Mouse (Mus musculus): ENCODE measurements around the gene Focad.

DNA sequence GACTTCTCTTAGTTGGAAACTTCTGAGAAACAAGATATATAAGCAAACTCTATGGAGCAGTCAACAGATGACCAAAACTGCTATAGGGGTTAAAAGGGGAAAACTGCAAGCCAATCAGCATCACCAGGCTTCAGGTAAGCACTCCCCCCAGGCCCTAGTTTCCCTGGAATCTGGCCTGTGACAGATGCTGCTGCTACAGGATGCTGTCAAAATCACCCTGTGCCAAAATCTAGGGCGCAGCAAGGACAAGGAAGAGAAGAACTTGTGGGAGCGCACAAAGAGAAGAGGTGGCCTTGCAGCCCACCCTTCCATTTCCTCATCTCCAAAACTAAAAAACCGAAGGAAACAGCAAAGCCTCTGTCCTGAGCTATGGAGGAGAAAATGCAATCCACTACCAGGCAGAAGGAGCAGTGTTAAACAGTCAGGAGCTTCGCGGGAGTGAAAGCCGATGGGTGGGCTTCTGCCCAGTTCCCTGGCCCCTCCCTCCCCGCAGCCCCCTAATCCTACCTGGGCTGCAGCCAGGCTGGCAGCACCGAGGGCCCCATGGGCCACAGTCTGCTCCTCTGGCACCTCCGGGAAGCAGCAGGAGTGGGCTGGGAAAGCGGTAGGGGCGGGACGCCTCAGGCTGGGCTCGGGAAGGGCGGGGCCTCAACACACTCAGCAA, 344.0 kb downstream of the Focad start, which contains the start of gene Hacd4:
- no peak for TF ChIP-seq CTCF (IDR thresholded peaks at IDR 0.05; ENCODE audit: low read depth, low read length)
- no peak for TF ChIP-seq POLR2A (IDR thresholded peaks at IDR 0.05; ENCODE audit: insufficient read depth, low read length)

Measured in ES-Bruce4 (cell line).